Comparison of ENCODE assay signal across 8 mouse cellular contexts in genomic region chr19:8774951-8775421, GRCm38 (mm10). TPM values are rescaled to one million over a fixed set of nuclear protein-coding genes. Genes with fewer than 3 reads are reported as not detected.
DNase-seq lines count a peak whose midpoint lies in the region; ATAC-seq lines count a peak whose summit lies in the region.

No protein-coding gene starts in this region.

- H3K4me2 ChIP-seq in hindbrain, embryonic 13.5 days = peak overlapping the region; percentile 99

- H3K4me1 ChIP-seq in hindbrain, embryonic 13.5 days (replicated peaks) = peaks cover 42% of the 10 kb centered on the region

- H3K27ac ChIP-seq in hindbrain, embryonic 13.5 days = peak overlapping the region; percentile 99

- H3K36me3 ChIP-seq in hindbrain, embryonic 13.5 days = peaks cover 30% of the 10 kb centered on the region

- no peaks in the 10 kb centered on the region for H3K9me3 ChIP-seq in hindbrain, embryonic 13.5 days

- WGBS in hindbrain, embryonic 13.5 days = 6% methylated on average over 20 of the region's 20 CpGs

- H3K4me3 ChIP-seq in hindbrain, embryonic 13.5 days = peak overlapping the region; percentile 69

- DNase-seq in gastrocnemius, adult 18-20 months (ENCODE audit: low spot score) = peak; percentile 19
- no peak for DNase-seq in gastrocnemius, postnatal 4 days (ENCODE audit: low spot score in 2 of 2)
- peak; percentile 27 for DNase-seq in urinary bladder, postnatal 25 days (ENCODE audit: low spot score)
- DNase-seq in urinary bladder, adult 2 months (ENCODE audit: low spot score) = no peak
- peak; percentile 10 for DNase-seq in lung, postnatal 14 days
- no peak for DNase-seq in retina, postnatal 1 day
- DNase-seq in thymus, postnatal 0 days (ENCODE audit: low spot score) = no peak

- peak; percentile 58 for ATAC-seq in hindbrain, embryonic 13.5 days (ENCODE audit: low FRiP score)

- H3K27me3 ChIP-seq in hindbrain, embryonic 13.5 days = no peaks in the 10 kb centered on the region

- peak overlapping the region; percentile 89 for H3K9ac ChIP-seq in hindbrain, embryonic 13.5 days

RNA-seq across cellular contexts. Expression of gene Tmem179b, which starts 0.7 kb away (rescaled TPM):
- total RNA-seq in gastrocnemius, adult 18-20 months (2021) = 1 to 10 TPM; 7.3 to 8.6 TPM
- total RNA-seq in gastrocnemius, postnatal 4 days (2021) = 10 to 100 TPM; 19.3 to 21.9 TPM
- polyA plus RNA-seq in urinary bladder, adult 2 months (2012; rRNA removed) = 56.9 and 88.4 TPM in 2 replicates
- polyA plus RNA-seq in hindbrain, embryonic 13.5 days (2015; fragmentation: Nextera tagmentation; extraction: Ambion mirVana) = 38.1 and 38.6 TPM in 2 replicates
- polyA plus RNA-seq in thymus, postnatal 0 days (2015; fragmentation: Nextera tagmentation; extraction: Ambion mirVana) = 154 and 166 TPM in 2 replicates

RNA-seq across cellular contexts. Expression of gene Tmem223, which starts 4.2 kb away (rescaled TPM):
- total RNA-seq in gastrocnemius, adult 18-20 months (2021) = 10 to 100 TPM; 91.0 to 99.3 TPM
- total RNA-seq in gastrocnemius, postnatal 4 days (2021) = 10 to 100 TPM; 71.4 to 85.6 TPM
- polyA plus RNA-seq in urinary bladder, adult 2 months (2012; rRNA removed) = 97.8 and 112 TPM in 2 replicates
- 257 and 258 TPM in 2 replicates for polyA plus RNA-seq in hindbrain, embryonic 13.5 days (2015; fragmentation: Nextera tagmentation; extraction: Ambion mirVana)
- 205 and 223 TPM in 2 replicates for polyA plus RNA-seq in thymus, postnatal 0 days (2015; fragmentation: Nextera tagmentation; extraction: Ambion mirVana)

RNA-seq across cellular contexts. Expression of gene Taf6l, which starts 11.2 kb away (rescaled TPM):
- total RNA-seq in gastrocnemius, adult 18-20 months (2021) = 1 to 10 TPM; 5.0 to 5.1 TPM
- 10 to 100 TPM; 15.5 to 16.9 TPM for total RNA-seq in gastrocnemius, postnatal 4 days (2021)
- polyA plus RNA-seq in urinary bladder, adult 2 months (2012; rRNA removed) = 7.7 and 8.4 TPM in 2 replicates
- 27.1 and 30.1 TPM in 2 replicates for polyA plus RNA-seq in hindbrain, embryonic 13.5 days (2015; fragmentation: Nextera tagmentation; extraction: Ambion mirVana)
- polyA plus RNA-seq in thymus, postnatal 0 days (2015; fragmentation: Nextera tagmentation; extraction: Ambion mirVana) = 24.1 and 24.7 TPM in 2 replicates

RNA-seq across cellular contexts. Expression of gene Nxf1, which starts 18.1 kb away (rescaled TPM):
- 10 to 100 TPM; 27.5 to 31.3 TPM for total RNA-seq in gastrocnemius, adult 18-20 months (2021)
- total RNA-seq in gastrocnemius, postnatal 4 days (2021) = 10 to 100 TPM; 70.4 to 80.5 TPM
- polyA plus RNA-seq in urinary bladder, adult 2 months (2012; rRNA removed) = 196 and 275 TPM in 2 replicates
- 168 and 170 TPM in 2 replicates for polyA plus RNA-seq in hindbrain, embryonic 13.5 days (2015; fragmentation: Nextera tagmentation; extraction: Ambion mirVana)
- polyA plus RNA-seq in thymus, postnatal 0 days (2015; fragmentation: Nextera tagmentation; extraction: Ambion mirVana) = 182 and 200 TPM in 2 replicates

RNA-seq across cellular contexts. Expression of gene Polr2g, which starts 23.4 kb away (rescaled TPM):
- 10 to 100 TPM; 37.7 to 38.3 TPM for total RNA-seq in gastrocnemius, adult 18-20 months (2021)
- total RNA-seq in gastrocnemius, postnatal 4 days (2021) = 10 to 100 TPM; 61.0 to 65.4 TPM
- 63.3 and 81.5 TPM in 2 replicates for polyA plus RNA-seq in urinary bladder, adult 2 months (2012; rRNA removed)
- polyA plus RNA-seq in hindbrain, embryonic 13.5 days (2015; fragmentation: Nextera tagmentation; extraction: Ambion mirVana) = 153 and 163 TPM in 2 replicates
- polyA plus RNA-seq in thymus, postnatal 0 days (2015; fragmentation: Nextera tagmentation; extraction: Ambion mirVana) = 233 and 246 TPM in 2 replicates

Comparison
In these comparisons a context has a peak if more than half of its experiments do, and no peak if none do; other contexts are left out.
1. DNase-seq: peak in gastrocnemius, adult 18-20 months (single experiment), urinary bladder, postnatal 25 days (single experiment) and lung, postnatal 14 days (single experiment); none in gastrocnemius, postnatal 4 days (0 of 2), urinary bladder, adult 2 months (single experiment), retina, postnatal 1 day (single experiment) and thymus, postnatal 0 days (single experiment).